Mouse (Mus musculus) stomach, embryonic 16.5 days (tissue): ENCODE measurements around the gene Ggcx. TPM values are rescaled to one million over a fixed set of nuclear protein-coding genes. Genes with fewer than 3 reads are reported as not detected.

Experiments
- ATAC-seq: fragments of 200-750 bp; cut with Nextera tagmentation; 2 replicates; pipeline ENCODE4 v1.8.0; 2017; ENCODE audit warnings: moderate number of reproducible peaks, moderate TSS enrichment; ENCODE audit not compliant: insufficient read depth, low FRiP score
- H3K27ac ChIP-seq: fragments of 300-500 bp; sonication (generic); 2 replicates; pipeline ENCODE4 v1.5.1; 2014; ENCODE audit warnings: low read length
- H3K27me3 ChIP-seq: fragments of 300-500 bp; sonication (generic); 2 replicates; pipeline ENCODE4 v1.6.1; 2014; ENCODE audit warnings: low read length, control low read depth, mixed read lengths; ENCODE audit not compliant: control insufficient read depth, insufficient read depth
- H3K36me3 ChIP-seq: fragments of 300-500 bp; sonication (generic); 2 replicates; pipeline ENCODE4 v1.6.1; 2014; ENCODE audit warnings: low read length; ENCODE audit not compliant: control insufficient read depth, insufficient read depth
- H3K4me1 ChIP-seq: fragments of 300-500 bp; sonication (generic); 2 replicates; pipeline ENCODE4 v1.6.1; 2014; ENCODE audit warnings: low read length, control low read depth, mixed read lengths; ENCODE audit not compliant: control insufficient read depth, insufficient read depth
- H3K4me2 ChIP-seq: fragments of 300-500 bp; sonication (generic); 2 replicates; pipeline ENCODE4 v1.6.1; 2014; ENCODE audit warnings: low read depth, low read length, mixed read lengths
- H3K4me3 ChIP-seq: fragments of 300-500 bp; sonication (generic); replicated peaks from 2 replicates; pipeline ENCODE4 v1.5.1; 2014; ENCODE audit warnings: mild to moderate bottlenecking, low read length
- H3K9ac ChIP-seq: fragments of 300-500 bp; sonication (generic); 2 replicates; pipeline ENCODE4 v1.6.1; 2014; ENCODE audit warnings: low read length
- H3K9me3 ChIP-seq: fragments of 300-500 bp; sonication (generic); replicated peaks from 2 replicates; pipeline ENCODE4 v1.6.1; 2016; ENCODE audit warnings: low read length, control low read depth; ENCODE audit not compliant: control insufficient read depth
- WGBS: fragments of 180-500 bp; shearing (Covaris S2); extraction: QIAGEN DNeasy Blood & Tissue Kit; methylation state at CpG from one replicate; pipeline ENCODE4 v1.1.7; 2014; 5-methylcytosine and 5-hydroxymethylcytosine counted together
- polyA plus RNA-seq: library from polyadenylated mRNA; unstranded; fragments of >200 nt; fragmentation: Nextera tagmentation; extraction: Ambion mirVana; gene quantifications from 2 replicates; pipeline ENCODE4 v1.2.1, GENCODE M21; 2015

The Ggcx gene
- polyA plus RNA-seq, 1 experiment from 2014 or later, result 35.3 TPM

- 76% methylated on average over 7 of the region's 7 CpGs for WGBS
- Histone ChIP-seq H3K36me3 (no peaks in the 10 kb centered on the region), H3K4me1 (peaks cover 7% of the 10 kb centered on the region), H3K9ac (no peak overlapping the region; the same call in 1 of the 2 replicates), H3K4me2 (no peak overlapping the region), H3K27me3 (no peaks in the 10 kb centered on the region), H3K9me3 (no peaks in the 10 kb centered on the region), H3K27ac (no peak overlapping the region), H3K4me3 (no peak overlapping the region)
- ATAC-seq, result no peak
Measured at GRCm38 (mm10) chr6:72410518-72410917, 3.6 kb upstream of the Ggcx start.

DNA sequence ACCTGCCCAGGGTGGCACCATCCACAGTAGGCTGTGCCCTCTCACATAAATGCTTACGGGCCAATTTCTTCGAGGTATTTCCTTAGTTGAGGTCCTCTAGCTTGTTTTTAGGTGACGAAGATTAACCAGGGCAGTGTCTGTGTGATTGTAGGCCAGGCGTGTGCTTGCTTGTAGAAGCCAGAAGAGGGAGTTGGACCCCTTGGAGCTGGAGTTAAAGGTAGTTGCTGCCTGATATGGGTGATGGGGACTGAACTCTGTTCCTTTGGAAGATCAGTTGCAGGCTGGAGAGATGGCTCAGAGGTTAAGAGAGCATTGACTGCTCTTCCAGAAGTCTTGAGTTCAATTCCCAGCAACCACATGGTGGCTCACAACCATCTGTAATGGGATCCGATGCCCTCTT, 1.1 kb downstream of the Ggcx start:
- ATAC-seq, result no peak
- Histone ChIP-seq H3K27me3 (no peaks in the 10 kb centered on the region), H3K9ac (peak overlapping the region; percentile 95)

GRCm38 (mm10) chr6:72415964-72416772, 2.1 kb downstream of the Ggcx start:
- Histone ChIP-seq H3K4me1 (peaks cover 15% of the 10 kb centered on the region), H3K4me3 (no peak overlapping the region), H3K27me3 (no peaks in the 10 kb centered on the region), H3K9me3 (no peaks in the 10 kb centered on the region), H3K9ac (peak overlapping the region; percentile 37; the same call in 1 of the 2 replicates), H3K27ac (no peak overlapping the region), H3K4me2 (0 out of 2 replicates have a peak overlapping the region, but pooled peaks have one; percentile 75), H3K36me3 (peaks cover 6% of the 10 kb centered on the region; the same call in 1 of the 2 replicates)
- ATAC-seq, result no peak
- 64% methylated on average over 7 of the region's 7 CpGs for WGBS

More for the DNA sequence above, 1.1 kb downstream of the Ggcx start:
- Histone ChIP-seq H3K27ac (no peak overlapping the region), H3K36me3 (peaks cover 6% of the 10 kb centered on the region; the same call in 1 of the 2 replicates), H3K9me3 (no peaks in the 10 kb centered on the region), H3K4me2 (peak overlapping the region; percentile 75), H3K4me3 (peak overlapping the region; percentile 93), H3K4me1 (peaks cover 15% of the 10 kb centered on the region)
- WGBS, result 81% methylated on average over 5 of the region's 5 CpGs

- H3K9me3 ChIP-seq, result no peaks in the 10 kb centered on the region
- no peak overlapping the region for H3K4me3 ChIP-seq
- H3K4me2 ChIP-seq, result no peak overlapping the region
- peaks cover 15% of the 10 kb centered on the region for H3K4me1 ChIP-seq
- H3K27ac ChIP-seq, result no peak overlapping the region
- WGBS, result 90% methylated on average over 4 of the region's 4 CpGs
- H3K27me3 ChIP-seq, result no peaks in the 10 kb centered on the region
- no peak for ATAC-seq
- H3K9ac ChIP-seq, result no peak overlapping the region
- peaks cover 8% of the 10 kb centered on the region for H3K36me3 ChIP-seq
Measured at GRCm38 (mm10) chr6:72418279-72418678, 4.2 kb downstream of the Ggcx start.

DNA sequence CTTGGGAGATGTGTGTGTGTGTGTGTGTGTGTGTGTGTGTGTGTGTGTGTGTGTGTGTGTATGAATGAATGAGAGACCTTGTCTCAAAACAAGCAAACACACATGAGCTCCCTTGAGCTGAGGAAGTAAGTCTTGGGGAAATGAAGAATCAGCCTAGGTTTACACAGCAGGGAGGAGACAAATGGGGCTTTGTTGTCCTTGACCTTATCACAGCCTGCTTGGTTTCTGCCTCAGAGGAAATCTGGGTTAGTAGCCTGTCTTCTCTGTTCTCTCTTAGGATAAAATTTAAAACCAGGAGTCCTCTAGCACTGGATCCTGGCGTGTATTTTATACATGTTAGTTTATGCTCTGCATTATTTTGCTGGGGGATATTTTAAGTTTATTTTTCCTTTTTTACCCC, 5.7 kb downstream of the Ggcx start:
- H3K9ac ChIP-seq, result no peak overlapping the region
- peaks cover 14% of the 10 kb centered on the region for H3K4me1 ChIP-seq
- no peaks in the 10 kb centered on the region for H3K27me3 ChIP-seq
- no peak for ATAC-seq
- H3K36me3 ChIP-seq, result peaks cover 24% of the 10 kb centered on the region
- H3K27ac ChIP-seq, result no peak overlapping the region
- H3K4me3 ChIP-seq, result no peak overlapping the region
- H3K4me2 ChIP-seq, result no peak overlapping the region
- WGBS, result 79% methylated on average over 1 of the region's 1 CpGs
- H3K9me3 ChIP-seq, result no peaks in the 10 kb centered on the region

GRCm38 (mm10) chr6:72420901-72421300, 6.8 kb downstream of the Ggcx start:
- no peaks in the 10 kb centered on the region for H3K27me3 ChIP-seq
- H3K9ac ChIP-seq, result no peak overlapping the region
- 85% methylated on average over 10 of the region's 10 CpGs for WGBS
- H3K4me2 ChIP-seq, result no peak overlapping the region
- no peak overlapping the region for H3K27ac ChIP-seq
- no peak for ATAC-seq
- peaks cover 29% of the 10 kb centered on the region for H3K36me3 ChIP-seq
- no peak overlapping the region for H3K4me3 ChIP-seq
- peaks cover 5% of the 10 kb centered on the region for H3K4me1 ChIP-seq
- H3K9me3 ChIP-seq, result no peaks in the 10 kb centered on the region

DNA sequence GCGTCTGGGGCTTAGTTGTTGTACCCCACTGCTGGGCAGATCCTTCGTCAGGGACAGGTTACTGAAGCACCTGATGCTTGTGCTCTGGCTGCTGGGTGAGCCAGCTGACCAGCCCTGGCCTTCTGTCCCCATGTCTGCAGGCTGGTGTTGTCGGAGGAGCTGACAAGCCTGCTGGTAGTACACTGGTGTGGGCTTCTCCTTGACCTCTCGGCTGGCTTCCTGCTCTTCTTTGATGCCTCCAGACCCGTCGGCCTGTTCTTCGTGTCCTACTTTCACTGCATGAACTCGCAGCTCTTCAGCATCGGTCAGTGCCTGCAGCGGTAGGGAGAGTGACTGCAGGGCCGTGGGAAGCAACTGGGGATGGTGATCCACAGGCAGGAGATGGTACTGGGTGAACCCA, 11.5 kb downstream of the Ggcx start:
- H3K4me1 ChIP-seq, result no peaks in the 10 kb centered on the region
- H3K36me3 ChIP-seq, result peaks cover 28% of the 10 kb centered on the region
- H3K4me3 ChIP-seq, result no peak overlapping the region
- no peaks in the 10 kb centered on the region for H3K9me3 ChIP-seq
- WGBS, result 91% methylated on average over 11 of the region's 11 CpGs
- H3K27ac ChIP-seq, result no peak overlapping the region
- H3K27me3 ChIP-seq, result no peaks in the 10 kb centered on the region
- H3K4me2 ChIP-seq, result no peak overlapping the region
- no peak for ATAC-seq
- no peak overlapping the region for H3K9ac ChIP-seq

- no peak overlapping the region for H3K4me3 ChIP-seq
- ATAC-seq, result peak; percentile 66
- H3K4me1 ChIP-seq, result no peaks in the 10 kb centered on the region
- peaks cover 32% of the 10 kb centered on the region for H3K36me3 ChIP-seq
- no peak overlapping the region for H3K9ac ChIP-seq
- H3K4me2 ChIP-seq, result no peak overlapping the region
- no peak overlapping the region for H3K27ac ChIP-seq
- H3K9me3 ChIP-seq, result no peaks in the 10 kb centered on the region
- H3K27me3 ChIP-seq, result no peaks in the 10 kb centered on the region
- 35% methylated on average over 8 of the region's 8 CpGs for WGBS
Measured at GRCm38 (mm10) chr6:72428036-72428435, 13.9 kb downstream of the Ggcx start.

DNA sequence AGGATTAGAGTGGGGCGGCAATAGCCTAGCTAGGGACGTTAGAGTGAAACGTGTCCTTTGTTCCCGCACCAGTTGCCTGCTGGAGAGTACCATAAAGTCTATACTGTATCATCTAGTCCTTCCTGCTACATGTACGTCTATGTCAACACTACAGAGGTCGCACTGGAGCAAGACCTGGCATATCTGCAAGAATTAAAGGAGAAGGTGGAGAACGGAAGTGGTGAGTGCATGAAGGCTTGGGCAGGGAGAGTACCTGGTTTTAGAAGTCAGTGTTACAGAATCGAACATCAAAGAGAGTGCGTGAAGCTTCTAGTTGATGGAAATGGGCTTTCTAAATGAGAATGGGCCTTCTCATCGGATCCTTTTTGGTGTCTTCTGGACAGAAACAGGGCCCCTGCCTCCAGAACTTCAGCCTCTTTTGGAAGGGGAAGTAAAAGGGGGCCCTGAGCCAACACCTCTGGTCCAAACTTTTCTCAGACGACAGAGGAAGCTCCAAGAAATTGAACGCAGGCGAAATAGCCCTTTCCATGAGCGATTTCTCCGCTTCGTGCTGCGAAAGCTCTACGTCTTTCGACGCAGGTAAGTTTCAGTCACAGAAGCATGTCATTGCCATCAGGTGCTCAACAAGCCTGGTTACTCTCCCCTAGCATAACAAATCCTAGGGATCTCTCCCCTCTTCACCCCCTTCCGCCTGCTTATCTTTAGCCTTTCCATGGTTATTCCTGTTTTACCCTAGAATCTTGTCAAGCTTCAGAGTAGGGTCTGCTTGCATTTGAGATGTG, 15.1 kb downstream of the Ggcx start:
- peaks cover 20% of the 10 kb centered on the region for H3K36me3 ChIP-seq
- no peaks in the 10 kb centered on the region for H3K27me3 ChIP-seq
- ATAC-seq, result no peak
- no peak overlapping the region for H3K9ac ChIP-seq
- H3K27ac ChIP-seq, result no peak overlapping the region
- H3K4me1 ChIP-seq, result no peaks in the 10 kb centered on the region
- H3K4me2 ChIP-seq, result no peak overlapping the region
- 85% methylated on average over 21 of the region's 21 CpGs for WGBS
- no peak overlapping the region for H3K4me3 ChIP-seq
- H3K9me3 ChIP-seq, result no peaks in the 10 kb centered on the region
